Mouse (Mus musculus): ENCODE measurements around the gene Actn1. TPM values are rescaled to one million over a fixed set of nuclear protein-coding genes. Genes with fewer than 3 reads are reported as not detected.

Actn1 gene
- polyA plus RNA-seq, 2 experiments = 35.8 to 95.9 TPM

DNA sequence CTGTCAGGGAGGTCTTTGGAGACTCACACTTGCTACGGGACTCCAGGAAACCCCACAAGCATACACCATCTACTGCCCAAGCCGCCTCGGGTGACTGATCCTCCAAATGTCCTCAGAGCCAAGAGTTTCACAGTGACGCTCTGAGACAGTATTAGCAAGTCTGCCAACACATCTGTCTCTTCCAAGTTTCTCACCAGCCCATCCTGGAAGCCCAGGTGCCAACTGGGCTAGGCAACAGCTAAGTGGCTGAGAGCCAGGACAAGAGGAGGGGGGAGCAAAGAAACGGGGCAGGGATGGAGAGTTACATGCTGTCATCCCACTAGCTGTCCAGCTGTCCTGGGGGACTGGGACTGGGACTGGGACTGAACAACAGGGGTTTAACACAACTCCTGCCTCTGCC lies 13.1 kb downstream of the Actn1 start:
- DNase-seq (ENCODE audit: low spot score) (no peak), ATAC-seq (ENCODE audit: low FRiP score, low read depth) (no peak)
- no peak for TF ChIP-seq POLR2A (IDR thresholded peaks at IDR 0.05; ENCODE audit: borderline replicate concordance, extremely low read depth, insufficient read depth, insufficient read length)
- Histone ChIP-seq H3K27me3 (ENCODE audit: control insufficient read depth, insufficient read depth, low read length) (no peaks in the 10 kb centered on the region), H3K4me3 (replicated peaks; ENCODE audit: low read length) (no peak overlapping the region), H3K36me3 (ENCODE audit: control insufficient read depth, insufficient read depth, low read length) (no peaks in the 10 kb centered on the region), H3K4me1 (ENCODE audit: control insufficient read depth, insufficient read depth, low read length) (peaks cover 62% of the 10 kb centered on the region), H3K4me2 (replicated peaks; ENCODE audit: low read depth, low read length, severe bottlenecking) (no peak overlapping the region), H3K9ac (ENCODE audit: low read depth, low read length, severe bottlenecking) (no peak overlapping the region), H3K9me3 (ENCODE audit: control insufficient read depth, low read length) (no peaks in the 10 kb centered on the region), H3K27ac (replicated peaks; ENCODE audit: low read depth, low read length) (no peak overlapping the region)
- 68% methylated on average over 5 of the region's 5 CpGs for WGBS

DNA sequence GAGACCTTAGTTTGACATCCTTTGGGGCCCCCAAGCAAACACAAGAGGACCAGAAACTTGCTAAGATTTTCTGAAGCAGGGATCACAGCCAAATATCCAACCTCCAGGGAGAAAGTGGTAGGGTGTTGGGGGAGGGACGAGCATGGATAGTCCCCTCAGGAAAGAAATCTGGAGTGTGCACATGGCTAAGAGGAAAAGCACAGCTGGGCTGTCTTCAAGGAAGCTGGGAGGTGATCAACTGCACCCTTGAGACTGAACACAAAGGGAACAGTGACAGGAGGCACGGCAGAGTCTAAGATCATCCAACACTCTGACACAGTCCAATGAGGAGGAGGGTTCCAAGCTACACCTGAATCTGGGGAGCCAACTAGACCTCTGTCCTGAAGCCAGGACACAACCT lies 13.7 kb downstream of the Actn1 start:
- no peak overlapping the region for H3K27ac ChIP-seq (replicated peaks; ENCODE audit: low read depth, low read length)
- WGBS = 28% methylated on average over 2 of the region's 2 CpGs

DNA sequence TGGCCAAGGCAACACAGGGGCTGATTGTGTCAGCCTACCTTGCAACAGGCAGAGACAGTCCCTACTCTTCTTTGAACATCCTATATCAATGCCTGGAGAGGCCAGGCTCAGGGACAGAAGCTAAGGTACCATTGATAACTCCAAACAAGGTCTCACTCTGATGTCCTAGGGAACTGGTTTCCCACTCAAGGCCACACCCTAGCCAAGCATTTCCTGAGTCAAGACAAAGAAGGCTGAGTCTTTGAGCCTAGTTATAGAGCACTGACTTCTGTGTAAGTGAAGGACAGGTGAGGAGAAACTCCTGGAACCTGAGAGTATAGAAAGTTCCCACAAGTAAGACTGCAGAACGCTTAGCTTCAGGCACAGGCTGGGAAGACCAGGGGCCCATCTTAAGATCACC lies 15.4 kb downstream of the Actn1 start:
- 86% methylated on average over 1 of the region's 1 CpGs for WGBS
- no peak overlapping the region for H3K27ac ChIP-seq (replicated peaks; ENCODE audit: low read depth, low read length)

More for the DNA sequence above, 13.7 kb downstream of the Actn1 start:
- Histone ChIP-seq H3K36me3 (ENCODE audit: control insufficient read depth, insufficient read depth, low read length) (no peaks in the 10 kb centered on the region), H3K4me3 (replicated peaks; ENCODE audit: low read length) (no peak overlapping the region), H3K9me3 (ENCODE audit: control insufficient read depth, low read length) (no peaks in the 10 kb centered on the region), H3K9ac (ENCODE audit: low read depth, low read length, severe bottlenecking) (no peak overlapping the region), H3K4me1 (ENCODE audit: control insufficient read depth, insufficient read depth, low read length) (peaks cover 57% of the 10 kb centered on the region), H3K27me3 (ENCODE audit: control insufficient read depth, insufficient read depth, low read length) (no peaks in the 10 kb centered on the region), H3K4me2 (replicated peaks; ENCODE audit: low read depth, low read length, severe bottlenecking) (no peak overlapping the region)
- DNase-seq (ENCODE audit: low spot score) (no peak), ATAC-seq (ENCODE audit: low FRiP score, low read depth) (no peak)
- TF ChIP-seq POLR2A (IDR thresholded peaks at IDR 0.05; ENCODE audit: borderline replicate concordance, extremely low read depth, insufficient read depth, insufficient read length) = no peak

DNA sequence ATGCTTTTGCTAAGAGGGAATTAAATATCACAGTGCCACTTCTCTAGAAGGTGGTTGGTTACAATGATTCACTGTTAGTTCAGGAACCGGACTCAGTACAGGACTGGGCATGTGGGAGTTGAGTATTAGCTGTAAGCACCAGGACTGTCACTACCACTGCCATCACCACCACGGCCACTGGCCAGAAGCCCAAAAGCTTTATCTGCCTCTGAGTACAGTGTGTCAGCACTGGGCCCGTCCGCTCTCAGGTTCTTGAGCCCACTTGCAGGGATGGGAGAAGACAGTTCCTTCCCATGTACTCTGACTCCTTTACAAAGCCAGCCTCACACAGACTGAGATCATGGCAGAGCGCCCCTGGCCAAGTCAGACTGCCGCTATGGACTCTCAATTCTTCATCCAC lies 16.0 kb downstream of the Actn1 start:
- Histone ChIP-seq H3K4me3 (replicated peaks; ENCODE audit: low read length) (no peak overlapping the region), H3K9ac (ENCODE audit: low read depth, low read length, severe bottlenecking) (no peak overlapping the region), H3K9me3 (ENCODE audit: control insufficient read depth, low read length) (no peaks in the 10 kb centered on the region), H3K27ac (replicated peaks; ENCODE audit: low read depth, low read length) (no peak overlapping the region), H3K4me1 (ENCODE audit: control insufficient read depth, insufficient read depth, low read length) (peaks cover 40% of the 10 kb centered on the region), H3K36me3 (ENCODE audit: control insufficient read depth, insufficient read depth, low read length) (no peaks in the 10 kb centered on the region), H3K27me3 (ENCODE audit: control insufficient read depth, insufficient read depth, low read length) (no peaks in the 10 kb centered on the region), H3K4me2 (replicated peaks; ENCODE audit: low read depth, low read length, severe bottlenecking) (no peak overlapping the region)
- 94% methylated on average over 6 of the region's 6 CpGs for WGBS
- no peak for TF ChIP-seq POLR2A (IDR thresholded peaks at IDR 0.05; ENCODE audit: borderline replicate concordance, extremely low read depth, insufficient read depth, insufficient read length)
- ATAC-seq (ENCODE audit: low FRiP score, low read depth) = no peak
- DNase-seq (ENCODE audit: low spot score) = no peak

More for the DNA sequence above, 15.4 kb downstream of the Actn1 start:
- DNase-seq (ENCODE audit: low spot score) = no peak
- TF ChIP-seq POLR2A (IDR thresholded peaks at IDR 0.05; ENCODE audit: borderline replicate concordance, extremely low read depth, insufficient read depth, insufficient read length) = no peak
- no peak for ATAC-seq (ENCODE audit: low FRiP score, low read depth)
- Histone ChIP-seq H3K27me3 (ENCODE audit: control insufficient read depth, insufficient read depth, low read length) (no peaks in the 10 kb centered on the region), H3K4me3 (replicated peaks; ENCODE audit: low read length) (no peak overlapping the region), H3K4me2 (replicated peaks; ENCODE audit: low read depth, low read length, severe bottlenecking) (no peak overlapping the region), H3K4me1 (ENCODE audit: control insufficient read depth, insufficient read depth, low read length) (peaks cover 41% of the 10 kb centered on the region), H3K9ac (ENCODE audit: low read depth, low read length, severe bottlenecking) (no peak overlapping the region), H3K9me3 (ENCODE audit: control insufficient read depth, low read length) (no peaks in the 10 kb centered on the region), H3K36me3 (ENCODE audit: control insufficient read depth, insufficient read depth, low read length) (no peaks in the 10 kb centered on the region)

DNA sequence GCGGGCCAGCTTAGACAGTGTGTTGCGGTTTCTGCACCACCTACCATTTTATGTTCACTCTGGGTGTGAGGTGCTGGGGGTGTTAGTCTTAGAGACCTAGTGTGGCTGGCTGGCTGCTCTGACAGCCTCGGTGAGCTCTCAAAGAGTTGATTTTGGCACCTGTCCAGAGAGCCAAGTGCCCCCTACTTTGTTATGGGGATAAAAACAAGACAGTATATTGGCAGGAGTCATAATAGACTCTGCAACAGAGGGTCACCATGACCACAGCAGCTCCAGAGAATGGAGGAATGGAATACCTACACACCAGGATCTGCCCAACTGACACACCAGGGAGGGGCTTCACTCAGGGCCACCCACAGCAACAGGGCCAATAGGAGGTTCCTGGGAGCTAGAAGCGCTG lies 16.8 kb downstream of the Actn1 start:
- H3K4me2 ChIP-seq (replicated peaks; ENCODE audit: low read depth, low read length, severe bottlenecking) = no peak overlapping the region
- no peak for DNase-seq (ENCODE audit: low spot score)

DNA sequence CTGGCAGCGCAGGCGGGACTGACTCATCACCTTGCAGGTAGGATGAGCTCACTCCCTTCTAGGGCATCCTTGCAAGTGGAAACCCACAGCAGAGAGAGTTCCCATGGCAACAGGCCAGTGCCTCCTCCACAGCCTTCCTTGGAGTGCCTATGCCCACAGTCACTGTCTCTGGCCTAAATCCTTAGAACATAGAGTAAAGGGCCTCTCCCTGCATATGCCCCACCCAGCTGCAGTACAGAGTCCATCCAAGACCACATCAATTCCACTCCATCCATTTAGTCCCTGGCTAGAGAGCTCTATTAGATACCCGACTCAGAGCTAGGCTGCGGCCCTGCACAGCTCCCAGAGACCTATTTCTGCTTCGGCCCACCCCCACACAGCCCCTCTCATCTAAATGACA lies 20.7 kb downstream of the Actn1 start:
- H3K4me3 ChIP-seq (replicated peaks; ENCODE audit: low read length) = no peak overlapping the region
- no peak overlapping the region for H3K9ac ChIP-seq (ENCODE audit: low read depth, low read length, severe bottlenecking)
- H3K4me1 ChIP-seq (ENCODE audit: control insufficient read depth, insufficient read depth, low read length) = peaks cover 25% of the 10 kb centered on the region
- H3K27ac ChIP-seq (replicated peaks; ENCODE audit: low read depth, low read length) = no peak overlapping the region
- whole genome bisulfite sequencing = 88% methylated on average over 5 of the region's 5 CpGs
- DNase-seq (ENCODE audit: low spot score) (no peak), ATAC-seq (ENCODE audit: low FRiP score, low read depth) (no peak)
- H3K9me3 ChIP-seq (ENCODE audit: control insufficient read depth, low read length) = peaks cover 4% of the 10 kb centered on the region; the same call in 1 of the 2 replicates
- no peak overlapping the region for H3K4me2 ChIP-seq (replicated peaks; ENCODE audit: low read depth, low read length, severe bottlenecking)
- no peak for TF ChIP-seq POLR2A (IDR thresholded peaks at IDR 0.05; ENCODE audit: borderline replicate concordance, extremely low read depth, insufficient read depth, insufficient read length)
- peaks cover 3% of the 10 kb centered on the region; the same call in 1 of the 2 replicates for H3K36me3 ChIP-seq (ENCODE audit: control insufficient read depth, insufficient read depth, low read length)
- no peaks in the 10 kb centered on the region for H3K27me3 ChIP-seq (ENCODE audit: control insufficient read depth, insufficient read depth, low read length)

More for the DNA sequence above, 16.8 kb downstream of the Actn1 start:
- no peak overlapping the region for H3K27ac ChIP-seq (replicated peaks; ENCODE audit: low read depth, low read length)
- H3K4me3 ChIP-seq (replicated peaks; ENCODE audit: low read length) = no peak overlapping the region
- no peaks in the 10 kb centered on the region for H3K36me3 ChIP-seq (ENCODE audit: control insufficient read depth, insufficient read depth, low read length)
- no peak for ATAC-seq (ENCODE audit: low FRiP score, low read depth)
- H3K9me3 ChIP-seq (ENCODE audit: control insufficient read depth, low read length) = no peaks in the 10 kb centered on the region
- WGBS = 71% methylated on average over 4 of the region's 4 CpGs
- peaks cover 42% of the 10 kb centered on the region for H3K4me1 ChIP-seq (ENCODE audit: control insufficient read depth, insufficient read depth, low read length)
- H3K9ac ChIP-seq (ENCODE audit: low read depth, low read length, severe bottlenecking) = no peak overlapping the region
- no peaks in the 10 kb centered on the region for H3K27me3 ChIP-seq (ENCODE audit: control insufficient read depth, insufficient read depth, low read length)
- TF ChIP-seq POLR2A (IDR thresholded peaks at IDR 0.05; ENCODE audit: borderline replicate concordance, extremely low read depth, insufficient read depth, insufficient read length) = no peak

Data from limb, embryonic 14.5 days (tissue).